Mouse (Mus musculus) heart, embryonic 11.5 days (tissue): ENCODE data around the gene Lsm2. TPM values are rescaled to one million over a fixed set of nuclear protein-coding genes. Genes with fewer than 3 reads are reported as not detected.

ENCODE experiments used
- ATAC-seq: fragments of 200-750 bp; cut with Nextera tagmentation; replicated peaks from 2 replicates; pipeline ENCODE4 v1.8.0; 2017; ENCODE audit warnings: moderate library complexity; ENCODE audit not compliant: insufficient number of reproducible peaks, low FRiP score, low TSS enrichment
- H3K27ac ChIP-seq: fragments of 300-500 bp; sonication (generic); 2 replicates; pipeline ENCODE4 v1.5.1; 2014; ENCODE audit warnings: mild to moderate bottlenecking, low read depth, low read length
- H3K27me3 ChIP-seq: fragments of 300-500 bp; sonication (generic); 2 replicates; pipeline ENCODE4 v1.6.1; 2014; ENCODE audit warnings: mild to moderate bottlenecking, low read length, mixed read lengths; ENCODE audit not compliant: control insufficient read depth, insufficient read depth
- H3K36me3 ChIP-seq: fragments of 300-500 bp; sonication (generic); 2 replicates; pipeline ENCODE4 v1.6.1; 2014; ENCODE audit warnings: mild to moderate bottlenecking, low read length, moderate library complexity, mixed read lengths; ENCODE audit not compliant: control insufficient read depth, insufficient read depth
- H3K4me1 ChIP-seq: fragments of 300-500 bp; sonication (generic); 2 replicates; pipeline ENCODE4 v1.6.1; 2014; ENCODE audit warnings: low read length; ENCODE audit not compliant: control insufficient read depth, insufficient read depth
- H3K4me2 ChIP-seq: fragments of 300-500 bp; sonication (generic); 2 replicates; pipeline ENCODE4 v1.6.1; 2014; ENCODE audit warnings: mild to moderate bottlenecking, moderate library complexity
- H3K4me3 ChIP-seq: fragments of 300-500 bp; sonication (generic); 2 replicates; pipeline ENCODE4 v1.5.1; 2014; ENCODE audit warnings: low read depth, low read length
- H3K9ac ChIP-seq: fragments of 300-500 bp; sonication (generic); 2 replicates; pipeline ENCODE4 v1.6.1; 2014; ENCODE audit warnings: mild to moderate bottlenecking, low read depth, low read length, moderate library complexity
- H3K9me3 ChIP-seq: fragments of 300-500 bp; sonication (generic); replicated peaks from 2 replicates; pipeline ENCODE4 v1.6.1; 2016; ENCODE audit warnings: low read length; ENCODE audit not compliant: control insufficient read depth
- WGBS: fragments of 180-500 bp; shearing (Covaris S2); extraction: QIAGEN DNeasy Blood & Tissue Kit; methylation state at CpG from one replicate; pipeline ENCODE4 v1.1.7; 2014; ENCODE audit not compliant: insufficient replicate concordance; 5-methylcytosine and 5-hydroxymethylcytosine counted together
- polyA plus RNA-seq: library from polyadenylated mRNA; unstranded; fragments of >200 nt; fragmentation: Nextera tagmentation; extraction: Ambion mirVana; gene quantifications from 2 replicates; pipeline ENCODE4 v1.2.1, GENCODE M21; 2014

Lsm2 gene
- polyA plus RNA-seq, 1 experiment from 2014 or later = 169 TPM

DNA sequence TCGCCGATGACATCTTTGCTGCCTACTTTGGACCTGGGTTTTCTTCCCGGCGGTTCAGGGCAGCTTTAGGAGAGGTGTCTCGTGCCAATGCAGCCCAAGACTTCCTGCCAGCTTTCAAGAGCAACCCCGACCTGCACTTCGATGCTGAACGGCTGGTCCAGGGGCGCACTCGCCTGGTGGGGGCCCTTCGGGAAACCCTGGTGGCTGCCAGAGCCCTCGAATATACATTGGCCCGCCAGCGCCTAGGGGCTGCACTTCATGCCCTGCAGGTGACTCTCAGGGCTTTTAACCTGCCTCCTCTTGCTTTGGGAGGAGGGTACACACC is 36.0 kb downstream of the Lsm2 start:
- peaks cover 28% of the 10 kb centered on the region for H3K36me3 ChIP-seq
- no peak overlapping the region for H3K27ac ChIP-seq
- no peak for ATAC-seq
- 71% methylated on average over 14 of the region's 14 CpGs for WGBS
- H3K9ac ChIP-seq = no peak overlapping the region
- H3K4me1 ChIP-seq = peaks cover 17% of the 10 kb centered on the region
- H3K4me3 ChIP-seq = no peak overlapping the region
- no peak overlapping the region for H3K4me2 ChIP-seq
- H3K9me3 ChIP-seq = no peaks in the 10 kb centered on the region
- no peaks in the 10 kb centered on the region for H3K27me3 ChIP-seq

DNA sequence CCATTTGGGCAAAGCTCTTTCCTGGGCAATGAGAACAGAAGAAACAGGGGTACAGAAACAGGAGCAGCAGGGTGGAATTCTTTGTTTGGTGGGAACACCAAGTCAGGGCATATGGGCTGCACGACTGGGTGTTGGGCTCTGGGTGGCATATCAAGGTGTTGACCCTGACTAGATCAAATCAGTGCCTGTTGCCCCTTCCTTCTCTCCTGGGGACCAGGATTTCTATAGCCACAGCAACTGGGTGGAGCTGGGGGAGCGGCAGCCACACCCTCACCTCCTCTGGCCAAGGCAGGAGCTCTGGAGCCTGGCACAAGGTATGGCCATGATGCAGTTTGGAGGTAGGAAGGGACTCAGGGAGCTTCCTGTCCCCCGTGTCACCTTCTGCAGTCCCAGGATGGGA is 36.5 kb downstream of the Lsm2 start:
- Histone ChIP-seq H3K4me2 (no peak overlapping the region), H3K27ac (no peak overlapping the region), H3K9me3 (no peaks in the 10 kb centered on the region), H3K4me1 (peaks cover 17% of the 10 kb centered on the region), H3K4me3 (no peak overlapping the region), H3K27me3 (no peaks in the 10 kb centered on the region), H3K36me3 (peaks cover 26% of the 10 kb centered on the region), H3K9ac (no peak overlapping the region)
- ATAC-seq = no peak
- 75% methylated on average over 3 of the region's 3 CpGs for WGBS

DNA sequence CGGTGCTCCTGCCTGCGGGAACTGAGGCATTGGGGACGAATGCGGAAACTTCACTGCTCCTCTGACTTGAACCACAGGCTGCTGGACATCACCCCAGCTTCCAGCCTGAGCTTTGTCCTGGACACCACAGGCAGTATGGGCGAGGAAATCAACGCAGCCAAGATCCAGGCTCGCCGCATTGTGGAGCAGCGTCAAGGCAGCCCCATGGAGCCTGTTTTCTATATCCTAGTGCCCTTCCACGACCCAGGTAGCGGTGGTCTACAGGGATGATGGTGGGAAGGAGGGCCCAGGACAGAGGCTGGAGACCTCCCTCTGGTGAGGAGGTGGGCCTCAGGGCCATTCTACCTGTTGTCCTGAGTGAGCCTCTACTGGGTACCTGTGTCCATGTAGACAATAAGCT is 38.2 kb downstream of the Lsm2 start:
- no peak overlapping the region for H3K27ac ChIP-seq
- peaks cover 28% of the 10 kb centered on the region for H3K4me1 ChIP-seq
- ATAC-seq = no peak
- H3K9me3 ChIP-seq = no peaks in the 10 kb centered on the region
- H3K36me3 ChIP-seq = peaks cover 11% of the 10 kb centered on the region
- no peak overlapping the region for H3K9ac ChIP-seq
- H3K27me3 ChIP-seq = no peaks in the 10 kb centered on the region
- no peak overlapping the region for H3K4me2 ChIP-seq
- 79% methylated on average over 11 of the region's 11 CpGs for WGBS
- H3K4me3 ChIP-seq = no peak overlapping the region

DNA sequence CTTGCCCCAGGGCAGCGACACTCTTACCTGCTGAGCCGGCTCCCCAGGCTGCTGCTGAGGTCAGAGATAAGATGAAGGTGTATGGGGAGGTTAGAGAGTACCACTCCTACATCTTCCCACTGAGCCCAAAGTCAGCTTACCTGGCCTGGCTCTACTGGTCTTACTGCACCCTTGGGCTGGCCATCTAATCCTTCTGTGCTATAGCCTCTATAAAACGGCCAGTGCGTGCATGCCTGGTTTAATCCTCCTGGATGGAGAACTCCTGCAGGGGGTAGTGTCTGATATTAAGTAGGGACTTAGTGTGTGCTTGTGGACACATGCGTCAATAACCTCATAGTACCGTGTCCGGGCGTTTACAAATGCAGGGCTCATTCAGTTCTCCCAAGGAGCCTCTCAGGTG is 38.9 kb downstream of the Lsm2 start:
- 82% methylated on average over 8 of the region's 8 CpGs for WGBS
- H3K27me3 ChIP-seq = no peaks in the 10 kb centered on the region
- H3K4me2 ChIP-seq = no peak overlapping the region
- H3K9me3 ChIP-seq = no peaks in the 10 kb centered on the region
- no peak overlapping the region for H3K27ac ChIP-seq
- no peak for ATAC-seq
- H3K36me3 ChIP-seq = peaks cover 5% of the 10 kb centered on the region
- no peak overlapping the region for H3K9ac ChIP-seq
- H3K4me3 ChIP-seq = no peak overlapping the region
- peaks cover 30% of the 10 kb centered on the region for H3K4me1 ChIP-seq

DNA sequence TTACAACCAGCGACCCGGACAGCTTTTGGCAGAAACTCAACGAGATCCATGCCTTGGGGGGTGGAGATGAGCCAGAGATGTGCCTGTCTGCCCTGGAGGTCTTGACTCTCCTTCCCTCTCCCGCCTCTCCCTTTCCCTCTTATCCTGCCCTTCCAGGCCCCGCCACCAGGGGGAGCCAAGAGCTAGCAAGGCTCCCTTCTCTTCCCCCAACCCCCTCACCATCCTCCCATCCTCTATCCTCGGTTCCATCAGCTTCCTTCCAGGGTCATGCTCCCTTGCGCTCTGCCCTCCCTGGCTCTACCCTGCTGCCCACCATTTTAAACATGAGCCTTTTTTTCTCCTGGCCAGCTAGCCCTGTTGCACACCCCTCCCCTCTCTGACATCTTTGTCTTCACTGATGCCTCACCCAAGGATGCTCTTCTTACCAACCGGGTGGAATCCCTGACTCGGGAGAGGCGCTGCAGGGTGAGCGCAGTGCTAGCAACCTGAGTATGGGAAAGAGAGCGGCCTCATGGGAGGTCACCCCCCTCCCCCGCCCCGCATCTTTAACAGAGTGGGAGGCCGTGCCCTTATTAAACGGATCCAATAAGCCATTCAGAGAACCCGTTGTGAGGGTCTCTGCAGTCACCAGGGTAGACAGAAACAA is 39.6 kb downstream of the Lsm2 start:
- H3K9ac ChIP-seq = no peak overlapping the region
- peak overlapping the region; percentile 77 for H3K27ac ChIP-seq
- H3K4me3 ChIP-seq = no peak overlapping the region
- peaks cover under 1% of the 10 kb centered on the region; the same call in 1 of the 2 replicates for H3K36me3 ChIP-seq
- peak; percentile 39; the same call in 1 of the 2 replicates for ATAC-seq
- peak overlapping the region; percentile 53 for H3K4me2 ChIP-seq
- H3K4me1 ChIP-seq = peaks cover 26% of the 10 kb centered on the region
- WGBS = 6% methylated on average over 17 of the region's 17 CpGs
- H3K27me3 ChIP-seq = no peaks in the 10 kb centered on the region
- H3K9me3 ChIP-seq = no peaks in the 10 kb centered on the region

DNA sequence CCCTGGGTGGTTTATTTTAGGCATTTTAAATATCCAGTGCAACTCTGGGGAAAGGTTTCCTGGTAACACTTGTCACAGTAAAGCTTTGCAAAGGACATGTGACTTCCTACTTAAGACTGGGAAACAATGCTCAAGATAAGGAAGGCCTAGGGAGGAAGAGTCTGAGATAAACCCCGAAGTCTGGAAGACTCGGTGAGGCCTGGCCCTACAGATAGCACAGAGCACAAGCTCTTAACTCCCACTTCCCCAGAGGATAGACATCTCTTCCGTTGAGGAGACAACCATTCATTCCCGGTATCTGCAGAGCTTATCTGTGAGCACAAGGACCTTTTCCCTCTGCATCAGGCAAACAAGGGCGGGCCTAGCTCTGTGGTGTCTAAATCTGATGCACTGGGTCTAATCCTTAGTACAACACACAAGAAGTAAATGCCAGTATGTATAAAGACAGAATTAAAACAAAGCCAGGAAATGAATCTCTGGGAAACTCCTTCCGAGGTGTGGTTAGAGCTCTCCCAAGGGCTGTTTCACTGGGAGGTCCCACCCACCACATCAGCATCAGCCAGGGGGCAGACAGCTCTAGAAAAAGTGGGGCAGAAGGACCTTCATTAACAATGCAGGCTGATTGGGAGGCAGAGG is 40.3 kb downstream of the Lsm2 start:
- Histone ChIP-seq H3K4me2 (peak overlapping the region; percentile 53), H3K27me3 (no peaks in the 10 kb centered on the region), H3K36me3 (no peaks in the 10 kb centered on the region), H3K9ac (no peak overlapping the region), H3K4me1 (peaks cover 22% of the 10 kb centered on the region), H3K27ac (peak overlapping the region; percentile 77), H3K9me3 (no peaks in the 10 kb centered on the region), H3K4me3 (no peak overlapping the region)
- 12% methylated on average over 6 of the region's 6 CpGs for WGBS
- peak; percentile 79 for ATAC-seq

DNA sequence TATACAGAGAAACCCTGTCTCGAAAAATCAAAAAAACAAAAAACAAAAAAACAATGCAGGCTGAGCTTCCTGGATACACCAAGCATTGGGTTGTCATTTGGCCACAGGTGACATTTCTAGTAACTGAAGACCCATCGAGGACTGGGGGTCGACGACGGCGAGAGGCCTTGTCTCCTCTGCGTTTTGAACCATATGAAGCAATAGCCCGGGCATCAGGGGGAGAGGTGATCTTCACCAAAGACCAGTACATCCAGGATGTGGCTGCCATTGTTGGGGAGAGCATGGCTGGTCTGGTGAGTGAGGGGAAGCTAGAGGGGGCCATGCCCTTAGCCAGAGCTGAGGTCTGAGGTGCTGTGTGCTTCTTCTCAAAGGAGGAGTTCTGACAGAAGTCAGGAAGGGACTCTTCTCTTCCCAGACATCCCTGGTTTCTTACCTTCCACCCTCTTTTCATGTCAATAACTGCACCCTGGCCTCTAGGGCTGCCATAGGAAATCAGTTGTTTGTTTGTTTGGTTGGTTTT is 40.9 kb downstream of the Lsm2 start:
- no peaks in the 10 kb centered on the region for H3K9me3 ChIP-seq
- ATAC-seq = no peak
- peaks cover 29% of the 10 kb centered on the region for H3K4me1 ChIP-seq
- WGBS = 81% methylated on average over 8 of the region's 8 CpGs
- no peaks in the 10 kb centered on the region for H3K27me3 ChIP-seq
- H3K9ac ChIP-seq = no peak overlapping the region
- no peak overlapping the region for H3K4me2 ChIP-seq
- no peak overlapping the region for H3K4me3 ChIP-seq
- H3K27ac ChIP-seq = peak overlapping the region; percentile 63
- H3K36me3 ChIP-seq = no peaks in the 10 kb centered on the region

DNA sequence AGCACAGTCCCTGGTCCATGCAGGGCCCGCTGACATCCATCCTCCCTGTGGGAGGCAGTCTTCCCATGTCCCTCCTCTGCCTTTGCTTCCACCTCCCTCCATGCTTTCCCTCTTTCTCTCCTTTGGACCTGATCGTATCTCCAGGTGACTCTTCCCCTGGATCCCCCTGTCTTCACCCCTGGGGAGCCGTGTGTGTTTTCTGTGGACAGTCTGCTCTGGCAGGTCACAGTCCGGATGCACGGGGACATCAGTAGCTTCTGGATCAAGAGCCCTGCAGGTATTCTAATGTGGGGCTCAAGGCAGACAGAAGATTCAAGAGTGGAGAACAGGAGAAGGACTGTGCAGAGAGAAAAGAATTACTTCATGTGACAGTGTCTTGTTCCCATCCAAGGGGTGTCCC is 41.6 kb downstream of the Lsm2 start:
- H3K27me3 ChIP-seq = no peaks in the 10 kb centered on the region
- H3K4me1 ChIP-seq = peaks cover 30% of the 10 kb centered on the region
- no peak for ATAC-seq
- no peak overlapping the region for H3K9ac ChIP-seq
- 90% methylated on average over 5 of the region's 5 CpGs for WGBS
- H3K36me3 ChIP-seq = no peaks in the 10 kb centered on the region
- H3K4me3 ChIP-seq = no peak overlapping the region
- H3K9me3 ChIP-seq = no peaks in the 10 kb centered on the region
- no peak overlapping the region for H3K4me2 ChIP-seq
- no peak overlapping the region for H3K27ac ChIP-seq

DNA sequence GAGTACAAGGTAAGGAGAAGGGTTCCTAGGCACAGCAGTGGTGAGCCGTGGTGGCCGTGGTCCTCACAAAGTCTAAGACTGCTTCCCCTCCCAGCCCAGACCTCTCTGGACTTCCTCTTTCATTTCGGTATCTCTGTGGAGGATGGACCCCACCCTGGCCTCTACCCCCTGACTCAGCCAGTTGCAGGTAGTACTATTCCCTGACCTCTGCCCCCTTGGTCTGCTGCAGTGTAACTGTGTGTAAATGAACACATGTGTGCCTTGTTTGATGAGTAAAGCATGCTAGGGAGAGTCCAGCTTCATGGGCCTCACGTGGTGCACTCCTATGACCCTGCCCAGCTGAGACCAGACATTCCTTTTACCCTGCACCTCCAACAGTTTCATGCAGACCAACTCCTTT is 42.1 kb downstream of the Lsm2 start:
- no peaks in the 10 kb centered on the region for H3K27me3 ChIP-seq
- ATAC-seq = no peak
- H3K36me3 ChIP-seq = no peaks in the 10 kb centered on the region
- WGBS = 70% methylated on average over 4 of the region's 4 CpGs
- no peak overlapping the region for H3K4me2 ChIP-seq
- peaks cover 32% of the 10 kb centered on the region for H3K4me1 ChIP-seq
- no peak overlapping the region for H3K27ac ChIP-seq
- H3K4me3 ChIP-seq = no peak overlapping the region
- H3K9me3 ChIP-seq = no peaks in the 10 kb centered on the region
- peak overlapping the region; percentile 49; the same call in 1 of the 2 replicates for H3K9ac ChIP-seq
